Mouse (Mus musculus) bone marrow, adult 2 months (tissue): ENCODE results near the gene Pdzrn3. TPM values are rescaled to one million over a fixed set of nuclear protein-coding genes. Genes with fewer than 3 reads are reported as not detected.

Source experiments
- H3K27ac ChIP-seq: fragments of 200-500 bp; 2 replicates; pipeline ENCODE4 v1.5.1; 2012; ENCODE audit warnings: low read depth, mild to moderate bottlenecking, control low read depth, inconsistent platforms, low read length; ENCODE audit not compliant: control insufficient read depth, poor library complexity, insufficient read depth
- H3K4me1 ChIP-seq: fragments of 200-500 bp; 2 replicates; pipeline ENCODE4 v1.6.1; 2011; ENCODE audit warnings: low read length; ENCODE audit not compliant: control insufficient read depth, insufficient read depth
- H3K4me3 ChIP-seq: fragments of 200-500 bp; replicated peaks from 2 replicates; pipeline ENCODE3; 2011; ENCODE audit warnings: mild to moderate bottlenecking, low read depth, low read length, control low read depth; ENCODE audit not compliant: control insufficient read depth
- CTCF ChIP-seq: fragments of 200-500 bp; IDR thresholded peaks from 2 replicates; pipeline ENCODE4 v1.5.1; 2011; ENCODE audit warnings: low read length, control low read depth; ENCODE audit not compliant: control insufficient read depth, insufficient read depth
- POLR2A ChIP-seq: fragments of 200-500 bp; IDR thresholded peaks from 2 replicates; pipeline ENCODE4 v1.6.1; 2011; ENCODE audit warnings: low read depth, mild to moderate bottlenecking, control low read depth, low read length, borderline replicate concordance; ENCODE audit not compliant: control insufficient read depth
- WGBS: fragments of 180-500 bp; shearing (Covaris S2); methylation state at CpG from one replicate; pipeline ENCODE4 v1.1.7; 2018; 5-methylcytosine and 5-hydroxymethylcytosine counted together
- polyA plus RNA-seq: library from polyadenylated mRNA; stranded (reverse); fragments of >200 nt; gene quantifications from 2 replicates; pipeline ENCODE4 v1.2.4, GENCODE M21; 2011; ENCODE audit warnings: low replicate concordance; ENCODE audit not compliant: missing spikeins, insufficient read depth, insufficient read length

Gene Pdzrn3
- polyA plus RNA-seq, 1 experiment, result 1.8 TPM

DNA sequence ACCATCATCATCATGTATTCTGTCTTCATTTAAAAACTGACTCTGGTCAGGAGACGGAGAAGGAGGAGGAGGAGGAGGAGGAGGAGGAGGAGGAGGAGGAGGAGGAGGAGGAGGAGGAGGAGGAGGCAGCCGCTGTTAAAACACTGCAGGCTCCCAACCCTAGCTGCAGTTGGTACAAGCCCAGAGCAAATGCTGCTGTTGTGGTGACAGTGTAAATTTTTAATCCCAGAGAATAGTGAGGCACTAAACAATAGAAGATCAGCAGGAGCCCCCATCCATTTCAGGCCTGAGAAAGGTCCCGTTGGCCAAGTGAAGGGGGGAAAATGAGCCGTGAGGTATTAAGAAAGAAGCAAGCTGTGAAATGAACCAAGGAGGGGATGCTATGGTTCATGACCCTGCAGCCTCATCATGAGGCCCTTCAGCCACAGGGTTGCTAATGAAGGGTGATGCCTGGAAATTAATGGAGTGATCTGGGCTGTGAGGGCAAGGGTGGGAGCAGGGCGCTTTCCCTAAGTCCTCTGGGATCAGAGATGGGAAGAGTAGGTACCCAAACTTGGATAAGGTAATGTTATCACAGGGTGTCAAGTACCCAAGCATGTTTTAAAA is 141.0 kb downstream of the Pdzrn3 start:
- no peak for TF ChIP-seq CTCF
- no peak for TF ChIP-seq POLR2A
- Histone ChIP-seq H3K4me3 (no peak overlapping the region), H3K4me1 (no peaks in the 10 kb centered on the region), H3K27ac (no peak overlapping the region)
- WGBS, result 71% methylated on average over 5 of the region's 5 CpGs

DNA sequence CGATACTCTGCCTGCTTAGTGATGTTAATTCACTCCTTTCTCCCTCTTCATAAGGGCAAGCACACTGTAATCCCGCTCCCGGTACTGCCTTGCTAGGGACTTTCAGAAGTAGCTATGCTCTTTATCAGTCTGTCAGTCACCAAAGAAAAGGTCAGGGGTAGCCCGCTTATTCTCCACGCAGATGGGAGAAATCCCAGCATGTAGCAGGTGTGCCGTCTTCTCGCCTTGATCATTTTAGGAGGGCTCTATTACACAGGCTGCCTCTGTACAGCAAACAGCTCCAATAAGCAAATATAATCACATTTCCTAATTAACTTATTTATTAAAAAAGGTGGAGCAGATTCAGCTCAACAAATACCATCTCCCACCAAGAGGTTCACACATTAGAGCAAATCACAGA is 141.5 kb downstream of the Pdzrn3 start:
- Histone ChIP-seq H3K4me1 (no peaks in the 10 kb centered on the region), H3K27ac (no peak overlapping the region), H3K4me3 (no peak overlapping the region)
- 89% methylated on average over 7 of the region's 7 CpGs for WGBS
- no peak for TF ChIP-seq CTCF
- TF ChIP-seq POLR2A, result no peak

DNA sequence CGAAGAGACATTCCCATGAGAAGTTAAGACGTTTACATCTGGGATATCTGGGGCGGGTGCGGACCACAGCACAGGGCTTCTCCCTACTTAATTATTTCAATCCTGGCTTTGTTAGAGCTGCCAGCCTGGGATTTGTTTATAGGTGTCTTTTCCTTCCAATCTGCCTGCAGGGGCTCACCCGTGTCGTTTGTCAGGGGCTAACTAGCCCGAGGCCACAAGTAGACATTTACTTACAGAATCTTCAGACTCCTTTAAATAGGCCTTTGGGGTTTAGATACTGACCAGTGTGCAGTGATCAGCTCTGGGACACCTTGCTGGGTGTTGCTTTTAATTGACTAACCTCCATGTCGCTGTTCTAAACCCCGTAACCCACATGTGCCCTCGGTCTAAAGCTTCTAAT is 143.3 kb downstream of the Pdzrn3 start:
- H3K4me3 ChIP-seq, result no peak overlapping the region
- no peak for TF ChIP-seq CTCF
- no peak for TF ChIP-seq POLR2A
- H3K27ac ChIP-seq, result no peak overlapping the region
- H3K4me1 ChIP-seq, result no peaks in the 10 kb centered on the region
- WGBS, result 74% methylated on average over 10 of the region's 10 CpGs

DNA sequence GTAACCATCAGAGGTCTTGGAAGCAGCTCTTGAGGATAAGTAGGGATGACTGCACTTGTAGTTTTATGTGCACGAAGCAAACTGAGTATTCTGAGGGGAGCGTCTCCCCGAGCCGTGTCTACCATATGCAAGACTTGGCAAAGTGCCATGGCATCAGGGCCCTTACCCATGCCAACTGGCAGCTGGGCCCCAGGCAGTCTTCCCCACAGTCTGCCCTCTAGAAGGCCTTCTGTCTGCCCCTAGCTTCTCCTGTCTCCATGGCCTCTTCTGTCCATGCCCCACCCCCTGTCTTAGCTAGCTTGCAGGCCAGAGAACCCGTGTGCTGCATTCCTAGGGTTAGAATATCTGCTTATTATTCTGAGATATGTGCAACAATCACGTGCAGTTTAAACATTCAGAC is 144.0 kb downstream of the Pdzrn3 start:
- Histone ChIP-seq H3K4me3 (no peak overlapping the region), H3K27ac (no peak overlapping the region), H3K4me1 (no peaks in the 10 kb centered on the region)
- no peak for TF ChIP-seq POLR2A
- no peak for TF ChIP-seq CTCF
- WGBS, result 75% methylated on average over 6 of the region's 6 CpGs

DNA sequence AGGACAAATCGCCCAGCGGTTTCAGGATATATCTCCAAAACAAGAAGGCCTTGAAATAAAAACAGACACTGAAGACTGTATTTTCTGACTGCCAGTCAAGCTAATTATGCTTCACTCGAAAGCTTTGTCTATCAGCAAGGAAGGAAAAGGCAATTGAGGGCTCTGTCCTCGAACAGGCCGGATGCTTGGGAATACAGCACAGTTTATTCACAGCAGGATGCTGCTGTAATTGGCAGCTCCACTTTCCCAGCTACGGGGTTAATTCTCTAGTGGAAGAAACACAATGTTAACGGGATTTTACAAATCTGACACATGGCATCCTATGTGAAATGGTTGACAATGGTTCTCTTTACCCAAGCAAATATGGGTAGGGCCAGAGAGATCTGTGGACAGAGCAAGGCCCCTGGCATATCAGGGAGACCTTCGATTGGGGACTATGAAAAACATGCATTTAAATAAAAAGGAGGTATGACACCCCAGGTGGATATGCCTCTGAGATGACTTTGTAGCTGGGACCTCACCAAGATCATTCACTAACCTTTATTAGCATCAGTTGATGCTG is 150.3 kb downstream of the Pdzrn3 start:
- TF ChIP-seq POLR2A, result no peak
- no peak for TF ChIP-seq CTCF
- Histone ChIP-seq H3K27ac (no peak overlapping the region), H3K4me1 (no peaks in the 10 kb centered on the region; the same call in 1 of the 2 replicates), H3K4me3 (no peak overlapping the region)
- WGBS, result 65% methylated on average over 8 of the region's 8 CpGs

DNA sequence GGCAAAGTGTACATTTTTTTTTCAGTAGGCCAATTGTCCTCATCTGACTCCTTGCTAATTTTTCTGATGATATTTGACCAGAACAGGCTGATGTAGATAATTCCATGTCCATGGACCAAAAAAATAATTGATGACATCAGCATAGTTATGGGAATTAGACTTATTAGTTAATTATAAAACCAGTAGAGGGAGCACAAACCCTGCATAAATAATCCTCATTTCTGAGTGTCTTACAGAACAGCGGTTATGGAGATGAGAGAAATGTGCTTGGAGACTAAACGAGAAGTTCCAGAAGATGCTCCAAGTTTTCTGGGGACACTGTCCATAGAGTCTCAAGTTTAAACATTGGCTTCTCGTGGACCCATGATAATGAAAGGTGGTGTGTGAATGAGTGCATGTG is 157.4 kb downstream of the Pdzrn3 start:
- H3K4me3 ChIP-seq, result no peak overlapping the region
- TF ChIP-seq CTCF (no peak), POLR2A (no peak)
- H3K4me1 ChIP-seq, result no peaks in the 10 kb centered on the region; the same call in 1 of the 2 replicates
- H3K27ac ChIP-seq, result no peak overlapping the region
- 64% methylated on average over 3 of the region's 3 CpGs for WGBS

DNA sequence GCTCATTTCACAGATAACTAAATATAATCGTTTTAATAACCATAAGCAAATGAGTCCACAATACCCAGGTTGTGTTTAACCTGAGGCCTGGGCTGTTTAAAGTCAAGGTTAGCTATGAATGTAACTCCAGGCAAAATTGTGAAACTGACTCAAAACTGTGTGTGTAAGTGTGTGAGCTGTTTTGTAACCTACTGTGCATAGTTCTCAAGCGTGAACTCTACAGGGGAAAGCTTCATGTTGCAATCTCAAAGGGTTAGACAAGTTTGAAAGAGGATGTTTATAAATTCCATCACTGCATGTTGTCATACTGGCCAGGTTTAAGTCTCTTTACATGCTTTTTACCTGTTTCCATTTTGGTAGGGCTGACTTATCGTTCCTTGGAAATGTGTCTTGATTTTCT is 158.7 kb downstream of the Pdzrn3 start:
- no peak overlapping the region for H3K4me3 ChIP-seq
- H3K27ac ChIP-seq, result no peak overlapping the region
- TF ChIP-seq POLR2A (no peak), CTCF (no peak)
- H3K4me1 ChIP-seq, result no peaks in the 10 kb centered on the region; the same call in 1 of the 2 replicates
- WGBS, result 51% methylated on average over 3 of the region's 3 CpGs

DNA sequence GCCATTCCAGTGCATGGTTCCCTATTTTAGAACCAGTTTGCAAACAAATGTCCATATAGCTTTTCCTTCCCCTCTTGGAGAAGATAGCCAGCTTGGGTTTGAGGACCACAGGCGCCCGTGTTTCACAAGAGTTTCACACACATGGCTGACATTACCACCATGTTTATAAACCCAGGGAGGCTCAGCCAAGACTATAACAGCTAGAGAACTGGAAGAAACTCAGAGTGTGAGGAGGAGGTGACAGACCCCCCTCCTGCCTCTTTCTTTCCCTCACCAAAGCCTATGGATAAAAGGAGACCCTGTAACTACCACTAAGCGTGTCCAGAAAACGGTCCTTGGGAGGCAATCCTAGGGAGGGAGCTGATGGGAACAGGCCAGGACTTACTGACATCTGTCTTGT is 159.5 kb downstream of the Pdzrn3 start:
- Histone ChIP-seq H3K27ac (no peak overlapping the region), H3K4me3 (no peak overlapping the region), H3K4me1 (no peaks in the 10 kb centered on the region; the same call in 1 of the 2 replicates)
- no peak for TF ChIP-seq CTCF
- no peak for TF ChIP-seq POLR2A
- WGBS, result 49% methylated on average over 4 of the region's 4 CpGs
